16 mouse cellular contexts compared by ENCODE assay signal in genomic region chr11:50099692-50100091, GRCm38 (mm10). TPM values are rescaled to one million over a fixed set of nuclear protein-coding genes. Genes with fewer than 3 reads are reported as not detected.
DNase-seq lines count a peak whose midpoint lies in the region; ATAC-seq and TF ChIP-seq lines count a peak whose summit lies in the region.
"Had no signal": no experiment of that assay in that cellular context is flagged by ENCODE, and none has a peak within 500 bp of the region (broad histone marks: within the 10 kb centered on the region; RNA-seq: fewer than 3 reads in every experiment).

No protein-coding gene starts in this region.

- DNase-seq in hindbrain, postnatal 0 days (ENCODE audit: low spot score) = no peak
- no peak for DNase-seq in hindbrain, embryonic 11.5 days (ENCODE audit: low spot score)
- DNase-seq in 3T3-L1 (ENCODE audit: low read depth, low spot score) = peak; percentile 9
- DNase-seq in adrenal gland, postnatal 25 days = peak; percentile 45
- DNase-seq in thymus, adult 2 months = no peak
- no peak for DNase-seq in left cerebral cortex, adult 2 months (ENCODE audit: extremely low spot score in 1 of 2, low spot score in 2 of 2)
- DNase-seq: B cell, adult 2 months; cerebellum, postnatal 10 days; lung, postnatal 4 days; right cerebral cortex, postnatal 14 days had no signal

- H3K4me1 ChIP-seq in forebrain, embryonic 15.5 days = peaks cover 16% of the 10 kb centered on the region
- no peaks in the 10 kb centered on the region for H3K4me1 ChIP-seq in forebrain, embryonic 13.5 days
- H3K4me1 ChIP-seq in hindbrain, postnatal 0 days (ENCODE audit: insufficient read depth, low read length) = no peaks in the 10 kb centered on the region
- H3K4me1 ChIP-seq in hindbrain, embryonic 11.5 days (replicated peaks; ENCODE audit: control insufficient read depth, insufficient read depth, low read length) = no peaks in the 10 kb centered on the region
- H3K4me1 ChIP-seq in thymus, adult 2 months (replicated peaks; ENCODE audit: control insufficient read depth, insufficient read depth, low read length) = peaks cover 4% of the 10 kb centered on the region; the same call in 1 of the 2 replicates
- H3K4me1 ChIP-seq: limb, embryonic 15.5 days; midbrain, embryonic 12.5 days had no signal

- H3K4me2 ChIP-seq in forebrain, embryonic 15.5 days (replicated peaks) = no peak overlapping the region
- H3K4me2 ChIP-seq in forebrain, embryonic 13.5 days = no peak overlapping the region
- H3K4me2 ChIP-seq in hindbrain, postnatal 0 days (ENCODE audit: low read depth, low read length) = no peak overlapping the region
- no peak overlapping the region for H3K4me2 ChIP-seq in hindbrain, embryonic 11.5 days (replicated peaks; ENCODE audit: low read depth, low read length)
- H3K4me2 ChIP-seq: hindbrain, embryonic 15.5 days; limb, embryonic 15.5 days; midbrain, embryonic 12.5 days had no signal

- no peak overlapping the region for H3K4me3 ChIP-seq in forebrain, embryonic 15.5 days
- no peak overlapping the region for H3K4me3 ChIP-seq in forebrain, embryonic 13.5 days
- no peak overlapping the region for H3K4me3 ChIP-seq in hindbrain, postnatal 0 days (ENCODE audit: low read length)
- H3K4me3 ChIP-seq in hindbrain, embryonic 11.5 days (ENCODE audit: low read depth, low read length) = no peak overlapping the region
- no peak overlapping the region for H3K4me3 ChIP-seq in thymus, adult 2 months (ENCODE audit: control insufficient read depth, insufficient read depth, low read length)
- H3K4me3 ChIP-seq in left cerebral cortex, adult 2 months = no peak overlapping the region
- H3K4me3 ChIP-seq: erythroblast, embryonic 14.5 days; hindbrain, embryonic 15.5 days; limb, embryonic 15.5 days; midbrain, embryonic 12.5 days had no signal

- H3K27me3 ChIP-seq in forebrain, embryonic 15.5 days = no peaks in the 10 kb centered on the region
- H3K27me3 ChIP-seq in forebrain, embryonic 13.5 days = no peaks in the 10 kb centered on the region
- H3K27me3 ChIP-seq in hindbrain, postnatal 0 days (ENCODE audit: insufficient read depth, low read length) = no peaks in the 10 kb centered on the region
- H3K27me3 ChIP-seq in hindbrain, embryonic 11.5 days (ENCODE audit: control insufficient read depth, insufficient read depth, low read length) = no peaks in the 10 kb centered on the region
- H3K27me3 ChIP-seq in thymus, adult 2 months (ENCODE audit: control insufficient read depth, insufficient read depth, low read length) = no peaks in the 10 kb centered on the region
- H3K27me3 ChIP-seq: hindbrain, embryonic 15.5 days; limb, embryonic 15.5 days; midbrain, embryonic 12.5 days had no signal

- ATAC-seq in forebrain, embryonic 15.5 days (replicated peaks) = no peak
- no peak for ATAC-seq in forebrain, embryonic 13.5 days
- no peak for ATAC-seq in hindbrain, postnatal 0 days
- ATAC-seq in hindbrain, embryonic 11.5 days (ENCODE audit: low FRiP score) = no peak

- H3K27ac ChIP-seq in forebrain, embryonic 15.5 days (replicated peaks) = peak overlapping the region; percentile 51; the same call in 1 of the 2 replicates
- H3K27ac ChIP-seq in forebrain, embryonic 13.5 days = no peak overlapping the region
- H3K27ac ChIP-seq in hindbrain, postnatal 0 days = peak overlapping the region; percentile 36; the same call in 1 of the 2 replicates
- no peak overlapping the region for H3K27ac ChIP-seq in hindbrain, embryonic 11.5 days (ENCODE audit: low read depth, low read length)
- H3K27ac ChIP-seq in thymus, adult 2 months (ENCODE audit: control insufficient read depth, insufficient read depth, low read length) = no peak overlapping the region
- H3K27ac ChIP-seq in left cerebral cortex, adult 2 months = no peak overlapping the region
- H3K27ac ChIP-seq: hindbrain, embryonic 15.5 days; limb, embryonic 15.5 days; midbrain, embryonic 12.5 days had no signal

- H3K9me3 ChIP-seq in forebrain, embryonic 15.5 days = no peaks in the 10 kb centered on the region
- H3K9me3 ChIP-seq in forebrain, embryonic 13.5 days (replicated peaks) = no peaks in the 10 kb centered on the region
- H3K9me3 ChIP-seq in hindbrain, postnatal 0 days (ENCODE audit: low read length) = no peaks in the 10 kb centered on the region
- H3K9me3 ChIP-seq in hindbrain, embryonic 11.5 days (ENCODE audit: control insufficient read depth, low read length) = no peaks in the 10 kb centered on the region
- H3K9me3 ChIP-seq: hindbrain, embryonic 15.5 days; limb, embryonic 15.5 days; midbrain, embryonic 12.5 days had no signal

- no peak for TF ChIP-seq CTCF in hindbrain, postnatal 0 days (IDR thresholded peaks at IDR 0.05; ENCODE audit: low read depth)
- no peak for TF ChIP-seq CTCF in thymus, adult 2 months (IDR thresholded peaks at IDR 0.05; ENCODE audit: borderline replicate concordance, control insufficient read depth, extremely low read depth, insufficient read depth, low read length, poor library complexity)
- no peak for TF ChIP-seq CTCF in left cerebral cortex, adult 2 months (IDR thresholded peaks at IDR 0.05)

- intact Hi-C loops in left cerebral cortex, adult 2 months (cut with DNase I) = loop anchor here (10.0 kb wide), 1 partner anchor 205 kb away; no protein-coding TSS in a partner anchor

- peaks cover 43% of the 10 kb centered on the region for H3K36me3 ChIP-seq in forebrain, embryonic 15.5 days
- peaks cover 76% of the 10 kb centered on the region for H3K36me3 ChIP-seq in forebrain, embryonic 13.5 days (ENCODE audit: poor library complexity, severe bottlenecking)
- H3K36me3 ChIP-seq in hindbrain, postnatal 0 days (ENCODE audit: insufficient read depth, low read length) = peaks cover 9% of the 10 kb centered on the region; the same call in 1 of the 2 replicates
- peaks cover 5% of the 10 kb centered on the region; the same call in 1 of the 2 replicates for H3K36me3 ChIP-seq in hindbrain, embryonic 11.5 days (ENCODE audit: control insufficient read depth, insufficient read depth, low read length)
- no peaks in the 10 kb centered on the region for H3K36me3 ChIP-seq in thymus, adult 2 months (ENCODE audit: control insufficient read depth, insufficient read depth, low read length)

- no peak for TF ChIP-seq POLR2A in thymus, adult 2 months (IDR thresholded peaks at IDR 0.05; ENCODE audit: control insufficient read depth, extremely low read depth, insufficient read depth, low read length, poor library complexity)

- 70% methylated on average over 2 of the region's 2 CpGs for WGBS in forebrain, embryonic 15.5 days
- 90% methylated on average over 2 of the region's 2 CpGs for WGBS in forebrain, embryonic 13.5 days
- 84% methylated on average over 2 of the region's 2 CpGs for WGBS in hindbrain, postnatal 0 days
- WGBS in hindbrain, embryonic 11.5 days = 88% methylated on average over 2 of the region's 2 CpGs
- 97% methylated on average over 2 of the region's 2 CpGs for WGBS in thymus, adult 2 months

- no peak overlapping the region for H3K9ac ChIP-seq in forebrain, embryonic 15.5 days (replicated peaks)
- no peak overlapping the region for H3K9ac ChIP-seq in forebrain, embryonic 13.5 days
- no peak overlapping the region for H3K9ac ChIP-seq in hindbrain, postnatal 0 days (replicated peaks; ENCODE audit: low read length)
- no peak overlapping the region for H3K9ac ChIP-seq in hindbrain, embryonic 11.5 days (ENCODE audit: low read depth, low read length)
- H3K9ac ChIP-seq: hindbrain, embryonic 15.5 days; limb, embryonic 15.5 days; midbrain, embryonic 12.5 days had no signal

RNA-seq across cellular contexts. Expression of gene Tbc1d9b, which starts 31.5 kb away (rescaled TPM):
- 37.0 and 37.5 TPM in 2 replicates for polyA plus RNA-seq in forebrain, embryonic 15.5 days (2015; fragmentation: Nextera tagmentation; extraction: Ambion mirVana)
- 30.2 and 33.0 TPM in 2 replicates for polyA plus RNA-seq in forebrain, embryonic 13.5 days (2015; fragmentation: Nextera tagmentation; extraction: Ambion mirVana)
- total RNA-seq in hindbrain, postnatal 0 days (2014; rRNA removed) = 62.4 and 62.6 TPM in 2 replicates
- 32.1 and 33.5 TPM in 2 replicates for polyA plus RNA-seq in hindbrain, postnatal 0 days (2015; fragmentation: Nextera tagmentation; extraction: Ambion mirVana)
- polyA plus RNA-seq in hindbrain, embryonic 11.5 days (2014; fragmentation: Nextera tagmentation; extraction: Ambion mirVana) = 22.0 and 29.3 TPM in 2 replicates
- total RNA-seq in adrenal gland, postnatal 25 days (2021) = 117 and 129 TPM in 2 replicates
- 58.7 and 70.3 TPM in 2 replicates for polyA plus RNA-seq in thymus, adult 2 months (2012; rRNA removed)
- 100 to 1,000 TPM; 118 to 124 TPM for total RNA-seq in left cerebral cortex, adult 2 months (2021)

Comparison
In these comparisons a context has a peak if more than half of its experiments do, and no peak if none do; other contexts are left out.
1. H3K27ac ChIP-seq: peak in forebrain, embryonic 15.5 days (single experiment) and hindbrain, postnatal 0 days (single experiment); none in forebrain, embryonic 13.5 days (single experiment), hindbrain, embryonic 11.5 days (single experiment), thymus, adult 2 months (single experiment) and left cerebral cortex, adult 2 months (single experiment).
2. DNase-seq: peak in 3T3-L1 (single experiment) and adrenal gland, postnatal 25 days (single experiment); none in hindbrain, postnatal 0 days (single experiment), hindbrain, embryonic 11.5 days (single experiment), thymus, adult 2 months (single experiment) and left cerebral cortex, adult 2 months (0 of 2).